Mouse (Mus musculus) forebrain, embryonic 10.5 days (tissue): Measurements from ENCODE around the gene Kmt5b. TPM values are rescaled to one million over a fixed set of nuclear protein-coding genes. Genes with fewer than 3 reads are reported as not detected.

Experiments
- DNase-seq: peaks from one replicate; pipeline ENCODE4 v3.0.0-alpha.2; 2017; ENCODE audit warnings: low spot score; ENCODE audit errors: extremely low spot score
- H3K27ac ChIP-seq: fragments of 300-500 bp; sonication (generic); 2 replicates; pipeline ENCODE4 v1.5.1; 2016; ENCODE audit warnings: mild to moderate bottlenecking
- H3K27me3 ChIP-seq: fragments of 300-500 bp; sonication (generic); 2 replicates; pipeline ENCODE4 v1.6.1; 2016; ENCODE audit warnings: mild to moderate bottlenecking; ENCODE audit not compliant: poor library complexity, severe bottlenecking
- H3K36me3 ChIP-seq: fragments of 300-500 bp; sonication (generic); replicated peaks from 2 replicates; pipeline ENCODE4 v1.6.1; 2016; ENCODE audit warnings: mild to moderate bottlenecking, moderate library complexity
- H3K4me1 ChIP-seq: fragments of 300-500 bp; sonication (generic); 2 replicates; pipeline ENCODE4 v1.6.1; 2016
- H3K4me3 ChIP-seq: fragments of 300-500 bp; sonication (generic); 2 replicates; pipeline ENCODE4 v1.5.1; 2016; ENCODE audit warnings: mild to moderate bottlenecking, moderate library complexity
- H3K9me3 ChIP-seq: fragments of 300-500 bp; sonication (generic); 2 replicates; pipeline ENCODE4 v1.6.1; 2016; ENCODE audit warnings: mild to moderate bottlenecking, moderate library complexity
- WGBS: fragments of 180-500 bp; shearing (Covaris S2); methylation state at CpG from one replicate; pipeline ENCODE4 v1.1.7; 2016; 5-methylcytosine and 5-hydroxymethylcytosine counted together
- polyA plus RNA-seq: library from polyadenylated mRNA; unstranded; fragments of >200 nt; fragmentation: Nextera tagmentation; extraction: Ambion mirVana; gene quantifications from 2 replicates; pipeline ENCODE4 v1.2.1, GENCODE M21; 2016

The Kmt5b gene
- polyA plus RNA-seq, 1 experiment from 2014 or later = 29.3 TPM

DNA sequence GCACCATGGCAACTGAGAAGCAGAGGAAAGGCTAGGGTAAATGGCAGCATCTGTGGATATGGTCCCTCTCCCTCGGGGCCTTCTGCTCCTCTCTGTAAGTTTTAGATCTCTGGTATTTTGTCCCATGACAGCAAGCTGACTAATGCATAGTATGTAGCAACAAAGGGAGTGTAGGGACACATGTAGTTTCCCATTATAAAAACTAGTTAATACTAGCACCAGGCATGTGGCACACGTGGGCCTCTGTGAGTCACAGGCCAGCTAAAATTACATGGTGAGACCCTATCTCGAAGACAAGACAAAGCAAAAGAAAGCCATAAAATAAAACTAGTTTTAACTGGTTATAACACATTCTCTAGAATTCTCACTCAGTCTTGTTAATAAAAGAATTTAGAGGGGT, 71.7 kb downstream of the Kmt5b start:
- Histone ChIP-seq H3K4me1 (peaks cover 11% of the 10 kb centered on the region), H3K36me3 (no peaks in the 10 kb centered on the region), H3K9me3 (no peaks in the 10 kb centered on the region), H3K27me3 (no peaks in the 10 kb centered on the region), H3K27ac (no peak overlapping the region), H3K4me3 (no peak overlapping the region)
- no peak for DNase-seq
- 89% methylated on average over 3 of the region's 3 CpGs for WGBS

GRCm38 (mm10) chr19:3839686-3840085, 72.5 kb downstream of the Kmt5b start:
- no peak for DNase-seq
- H3K9me3 ChIP-seq = no peaks in the 10 kb centered on the region
- H3K36me3 ChIP-seq = no peaks in the 10 kb centered on the region
- peaks cover 11% of the 10 kb centered on the region for H3K4me1 ChIP-seq
- H3K27ac ChIP-seq = no peak overlapping the region
- no peak overlapping the region for H3K4me3 ChIP-seq
- no peaks in the 10 kb centered on the region for H3K27me3 ChIP-seq
- 66% methylated on average over 2 of the region's 2 CpGs for WGBS

DNA sequence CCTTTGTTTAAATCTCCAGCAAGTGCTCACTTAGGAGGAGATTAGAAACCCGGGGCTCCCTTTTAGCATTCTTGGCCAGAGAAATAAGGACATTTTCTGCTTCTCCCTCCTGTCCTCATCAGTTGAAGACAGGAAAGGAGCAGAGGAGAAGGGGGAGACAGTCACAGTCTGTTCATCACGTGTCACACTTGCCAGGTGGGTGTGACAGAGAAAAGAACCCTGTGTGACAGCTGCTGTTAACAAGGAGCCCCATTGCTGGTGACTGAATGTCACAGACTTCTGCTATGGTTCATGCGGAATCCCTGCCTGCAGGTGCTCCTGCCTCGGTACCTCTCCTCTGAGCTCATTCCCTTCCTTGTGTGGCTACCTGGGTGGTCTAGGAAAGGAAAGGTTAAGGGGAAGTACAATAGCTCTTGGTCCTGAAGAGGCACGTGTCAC, 73.0 kb downstream of the Kmt5b start:
- H3K4me1 ChIP-seq = peaks cover 11% of the 10 kb centered on the region
- H3K9me3 ChIP-seq = no peaks in the 10 kb centered on the region
- H3K27ac ChIP-seq = no peak overlapping the region
- no peaks in the 10 kb centered on the region for H3K36me3 ChIP-seq
- no peak for DNase-seq
- no peaks in the 10 kb centered on the region for H3K27me3 ChIP-seq
- H3K4me3 ChIP-seq = no peak overlapping the region
- 47% methylated on average over 5 of the region's 5 CpGs for WGBS

GRCm38 (mm10) chr19:3840685-3841084, 73.5 kb downstream of the Kmt5b start:
- Histone ChIP-seq H3K27ac (no peak overlapping the region), H3K9me3 (no peaks in the 10 kb centered on the region), H3K4me3 (no peak overlapping the region), H3K36me3 (no peaks in the 10 kb centered on the region), H3K4me1 (peaks cover 11% of the 10 kb centered on the region), H3K27me3 (no peaks in the 10 kb centered on the region)
- no peak for DNase-seq
- WGBS = 87% methylated on average over 5 of the region's 5 CpGs

- Histone ChIP-seq H3K36me3 (no peaks in the 10 kb centered on the region), H3K4me3 (no peak overlapping the region), H3K27me3 (no peaks in the 10 kb centered on the region), H3K27ac (no peak overlapping the region), H3K4me1 (peaks cover 11% of the 10 kb centered on the region), H3K9me3 (no peaks in the 10 kb centered on the region)
- DNase-seq = no peak
- 48% methylated on average over 12 of the region's 12 CpGs for WGBS
These were observed 75.3 kb downstream of the Kmt5b start for GRCm38 (mm10) chr19:3842359-3843148.

GRCm38 (mm10) chr19:3843629-3844028, 76.4 kb downstream of the Kmt5b start:
- H3K4me3 ChIP-seq = no peak overlapping the region
- no peak for DNase-seq
- no peaks in the 10 kb centered on the region for H3K27me3 ChIP-seq
- H3K36me3 ChIP-seq = no peaks in the 10 kb centered on the region
- H3K9me3 ChIP-seq = no peaks in the 10 kb centered on the region
- H3K4me1 ChIP-seq = peaks cover 11% of the 10 kb centered on the region
- 88% methylated on average over 2 of the region's 2 CpGs for WGBS
- H3K27ac ChIP-seq = no peak overlapping the region

DNA sequence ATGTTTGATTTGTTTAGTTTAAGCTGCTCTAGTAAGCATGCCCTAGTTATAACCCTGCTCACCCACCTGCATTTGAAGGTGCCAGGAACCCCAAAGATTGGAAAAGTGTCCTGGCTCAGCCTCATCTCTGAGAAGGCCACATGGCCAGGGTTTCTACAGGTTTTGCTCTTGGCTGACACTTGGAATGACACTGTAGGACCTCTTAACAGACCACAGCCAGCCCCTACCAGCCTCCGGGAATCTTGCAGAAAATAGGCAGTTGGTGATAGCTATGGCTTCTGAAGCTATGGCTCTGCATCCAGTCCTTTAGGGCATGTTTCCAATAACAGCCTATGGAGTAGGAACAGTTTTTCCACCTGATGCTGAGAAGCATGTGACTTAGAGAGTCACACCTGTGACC, 77.6 kb downstream of the Kmt5b start:
- WGBS = 97% methylated on average over 1 of the region's 1 CpGs
- no peaks in the 10 kb centered on the region for H3K27me3 ChIP-seq
- no peaks in the 10 kb centered on the region for H3K36me3 ChIP-seq

GRCm38 (mm10) chr19:3845339-3845738, 78.1 kb downstream of the Kmt5b start:
- 92% methylated on average over 11 of the region's 11 CpGs for WGBS
- no peak for DNase-seq
- Histone ChIP-seq H3K27me3 (no peaks in the 10 kb centered on the region), H3K27ac (no peak overlapping the region), H3K9me3 (no peaks in the 10 kb centered on the region), H3K4me1 (peaks cover 12% of the 10 kb centered on the region), H3K4me3 (no peak overlapping the region), H3K36me3 (no peaks in the 10 kb centered on the region)

More for the DNA sequence above, 77.6 kb downstream of the Kmt5b start:
- Histone ChIP-seq H3K4me3 (no peak overlapping the region), H3K27ac (no peak overlapping the region), H3K9me3 (no peaks in the 10 kb centered on the region), H3K4me1 (peaks cover 12% of the 10 kb centered on the region)
- DNase-seq = no peak

DNA sequence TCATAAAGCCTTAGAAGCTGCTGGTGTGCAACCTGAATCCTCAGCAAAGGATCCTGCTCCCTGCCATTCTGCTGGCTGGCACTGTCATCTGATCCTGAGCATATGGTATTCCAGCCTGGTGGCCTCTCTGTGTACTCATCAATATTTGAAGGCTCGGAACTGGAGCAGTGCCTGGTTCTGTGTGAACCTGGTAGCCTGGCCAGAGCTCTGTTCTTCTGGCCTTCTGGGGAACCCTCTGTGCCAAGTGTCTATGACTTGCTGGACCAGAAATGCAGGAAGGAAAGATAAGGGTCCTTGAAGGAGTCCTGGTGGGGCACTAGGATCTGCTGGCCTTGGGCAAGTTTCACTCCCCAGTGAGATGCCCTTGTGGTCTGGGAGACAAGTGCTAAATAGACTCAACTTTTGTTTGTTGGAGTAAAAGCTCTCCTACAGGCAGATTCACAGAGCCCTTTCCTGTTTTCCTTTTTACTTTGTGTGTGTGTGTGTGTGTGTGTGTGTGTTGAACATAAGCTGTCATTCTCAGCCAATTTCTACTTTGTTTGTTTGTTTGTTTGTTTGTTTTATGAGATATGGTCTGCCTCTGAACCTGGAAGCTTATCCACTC, 78.7 kb downstream of the Kmt5b start:
- Histone ChIP-seq H3K4me3 (no peak overlapping the region), H3K36me3 (no peaks in the 10 kb centered on the region), H3K27me3 (no peaks in the 10 kb centered on the region), H3K4me1 (peaks cover 15% of the 10 kb centered on the region), H3K9me3 (no peaks in the 10 kb centered on the region), H3K27ac (no peak overlapping the region)
- DNase-seq = no peak
- WGBS = 85% methylated on average over 1 of the region's 1 CpGs

GRCm38 (mm10) chr19:3846676-3847604, 79.7 kb downstream of the Kmt5b start:
- Histone ChIP-seq H3K36me3 (no peaks in the 10 kb centered on the region), H3K4me1 (peaks cover 21% of the 10 kb centered on the region), H3K27me3 (no peaks in the 10 kb centered on the region), H3K4me3 (no peak overlapping the region), H3K9me3 (no peaks in the 10 kb centered on the region), H3K27ac (no peak overlapping the region)
- DNase-seq = no peak
- 85% methylated on average over 10 of the region's 10 CpGs for WGBS

DNA sequence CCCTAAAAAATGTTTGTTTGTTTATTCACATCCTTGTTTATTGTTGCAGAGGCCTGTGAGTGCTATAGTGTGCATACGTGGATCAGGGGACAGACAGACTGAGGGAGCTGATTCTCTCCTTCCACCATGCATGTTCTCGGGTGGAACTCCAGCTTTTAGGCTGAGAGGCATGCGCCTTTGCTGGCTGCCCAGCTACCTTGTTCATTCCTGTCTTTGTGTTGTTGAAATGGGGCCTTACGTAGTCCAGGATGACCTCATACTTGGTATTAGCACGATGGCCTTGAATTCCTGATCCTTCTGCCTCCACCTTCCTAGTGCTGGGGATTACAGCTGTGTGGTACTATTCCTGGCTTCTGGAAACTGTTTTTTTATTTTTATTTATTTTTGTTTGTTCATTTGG, 80.5 kb downstream of the Kmt5b start:
- no peaks in the 10 kb centered on the region for H3K9me3 ChIP-seq
- 83% methylated on average over 5 of the region's 5 CpGs for WGBS
- H3K4me3 ChIP-seq = no peak overlapping the region
- no peak overlapping the region for H3K27ac ChIP-seq
- no peak for DNase-seq
- peaks cover 21% of the 10 kb centered on the region for H3K4me1 ChIP-seq
- no peaks in the 10 kb centered on the region for H3K27me3 ChIP-seq
- no peaks in the 10 kb centered on the region for H3K36me3 ChIP-seq

DNA sequence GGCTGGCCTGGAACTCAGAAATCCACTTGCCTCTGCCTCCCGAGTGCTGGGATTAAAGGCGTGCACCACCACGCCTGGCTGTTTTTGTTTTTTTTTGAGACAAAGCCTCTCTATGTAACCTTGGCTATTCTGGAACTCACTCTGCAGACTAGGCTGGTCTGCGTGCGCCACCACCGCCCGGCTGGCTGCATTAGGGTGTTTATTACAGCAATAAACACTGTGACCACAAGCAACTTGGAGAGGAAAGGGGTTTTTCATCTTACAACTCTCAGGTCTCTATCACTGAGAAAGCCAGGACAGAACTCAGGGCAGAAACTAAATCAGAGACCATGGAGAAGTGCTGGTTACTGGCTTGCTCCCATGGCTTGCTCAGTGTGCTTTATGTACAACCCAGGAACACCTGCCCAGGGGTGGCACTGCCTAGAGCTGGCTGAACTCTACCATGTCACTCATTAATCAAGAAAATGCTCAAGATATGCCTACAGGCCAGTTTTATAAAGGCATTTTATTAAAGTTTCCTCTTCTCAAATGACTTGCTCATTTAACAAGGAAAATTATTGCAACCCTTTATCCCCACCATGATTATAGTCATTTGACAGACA, 81.1 kb downstream of the Kmt5b start:
- Histone ChIP-seq H3K36me3 (no peaks in the 10 kb centered on the region), H3K4me1 (peaks cover 26% of the 10 kb centered on the region), H3K9me3 (no peaks in the 10 kb centered on the region), H3K4me3 (no peak overlapping the region), H3K27ac (no peak overlapping the region), H3K27me3 (no peaks in the 10 kb centered on the region)
- 92% methylated on average over 7 of the region's 7 CpGs for WGBS
- DNase-seq = no peak
